Mouse (Mus musculus) lung, adult 2 months (tissue): ENCODE results near the gene Arhgef12. TPM values are rescaled to one million over a fixed set of nuclear protein-coding genes. Genes with fewer than 3 reads are reported as not detected.
A peak's percentile ranks its signal among the peaks of the same experiment; 100 is the strongest.

Experiments used
- DNase-seq: peaks from one replicate; pipeline ENCODE4 v3.0.0; 2022
- H3K4me1 ChIP-seq: fragments of 200-500 bp; 2 replicates; pipeline ENCODE4 v1.6.1; 2011; ENCODE audit warnings: low read length; ENCODE audit not compliant: control insufficient read depth, insufficient read depth
- H3K4me3 ChIP-seq: fragments of 200-500 bp; replicated peaks from 2 replicates; pipeline ENCODE3; 2011; ENCODE audit warnings: low read depth, mild to moderate bottlenecking, control low read depth, low read length; ENCODE audit errors: extremely low read depth
- CTCF ChIP-seq: fragments of 200-500 bp; IDR thresholded peaks from 2 replicates; pipeline ENCODE4 v1.5.1; 2011; ENCODE audit warnings: mild to moderate bottlenecking, low read length, control low read depth; ENCODE audit not compliant: insufficient read depth
- POLR2A ChIP-seq: fragments of 200-500 bp; IDR thresholded peaks from 2 replicates; pipeline ENCODE4 v1.6.1; 2011; ENCODE audit warnings: low read depth, mild to moderate bottlenecking, control low read depth, low read length, borderline replicate concordance; ENCODE audit errors: extremely low read depth
- WGBS: fragments of 180-500 bp; shearing (Covaris S2); methylation state at CpG from one replicate; pipeline ENCODE4 v1.1.7; 2018; 5-methylcytosine and 5-hydroxymethylcytosine counted together
- polyA plus RNA-seq: library from polyadenylated mRNA; depleted of rRNA; stranded (reverse); fragments of >200 nt; gene quantifications from 2 replicates; pipeline ENCODE4 v1.2.3, GENCODE M21; 2012

Arhgef12 gene
- polyA plus RNA-seq, 1 experiment, result 62.4 TPM

GRCm38 (mm10) chr9:43103675-43104299 is 3.3 kb downstream of the Arhgef12 start:
- no peak for DNase-seq
- H3K4me1 ChIP-seq, result peaks cover 9% of the 10 kb centered on the region
- TF ChIP-seq CTCF, result no peak
- no peak for TF ChIP-seq POLR2A
- 14% methylated on average over 4 of the region's 4 CpGs for WGBS
- peak overlapping the region; percentile 62 for H3K4me3 ChIP-seq

- TF ChIP-seq POLR2A, result no peak
- TF ChIP-seq CTCF, result no peak
- 63% methylated on average over 2 of the region's 2 CpGs for WGBS
- Histone ChIP-seq H3K4me3 (peak overlapping the region; percentile 18), H3K4me1 (peaks cover 9% of the 10 kb centered on the region)
- no peak for DNase-seq
Measured at GRCm38 (mm10) chr9:43102931-43103330, 4.1 kb downstream of the Arhgef12 start.

- peaks cover 9% of the 10 kb centered on the region for H3K4me1 ChIP-seq
- H3K4me3 ChIP-seq, result peak overlapping the region; percentile 45
- DNase-seq, result no peak
- TF ChIP-seq CTCF, result no peak
- TF ChIP-seq POLR2A, result no peak
- 23% methylated on average over 8 of the region's 8 CpGs for WGBS
Measured at GRCm38 (mm10) chr9:43101936-43102595, 5.0 kb downstream of the Arhgef12 start.

GRCm38 (mm10) chr9:43098922-43099321 is 8.1 kb downstream of the Arhgef12 start:
- DNase-seq, result no peak
- Histone ChIP-seq H3K4me3 (no peak overlapping the region), H3K4me1 (peaks cover 27% of the 10 kb centered on the region)
- no peak for TF ChIP-seq POLR2A
- TF ChIP-seq CTCF, result no peak
- WGBS, result 34% methylated on average over 4 of the region's 4 CpGs

GRCm38 (mm10) chr9:43097801-43098557 is 9.1 kb downstream of the Arhgef12 start:
- TF ChIP-seq CTCF, result no peak
- TF ChIP-seq POLR2A, result no peak
- DNase-seq, result no peak
- H3K4me3 ChIP-seq, result no peak overlapping the region
- H3K4me1 ChIP-seq, result peaks cover 23% of the 10 kb centered on the region
- WGBS, result 58% methylated on average over 3 of the region's 3 CpGs

- no peak for TF ChIP-seq POLR2A
- TF ChIP-seq CTCF, result no peak
- no peak overlapping the region for H3K4me3 ChIP-seq
- peaks cover 24% of the 10 kb centered on the region for H3K4me1 ChIP-seq
- DNase-seq, result no peak
Measured at GRCm38 (mm10) chr9:43096337-43096736, 10.7 kb downstream of the Arhgef12 start.

- H3K4me1 ChIP-seq, result peaks cover 23% of the 10 kb centered on the region
- 73% methylated on average over 4 of the region's 4 CpGs for WGBS
- H3K4me3 ChIP-seq, result no peak overlapping the region
- no peak for TF ChIP-seq CTCF
- no peak for TF ChIP-seq POLR2A
- no peak for DNase-seq
Measured at GRCm38 (mm10) chr9:43094828-43095227, 12.2 kb downstream of the Arhgef12 start.

GRCm38 (mm10) chr9:43093803-43094202 is 13.2 kb downstream of the Arhgef12 start:
- 48% methylated on average over 3 of the region's 3 CpGs for WGBS
- Histone ChIP-seq H3K4me3 (no peak overlapping the region), H3K4me1 (peaks cover 22% of the 10 kb centered on the region)
- DNase-seq, result no peak
- no peak for TF ChIP-seq POLR2A
- no peak for TF ChIP-seq CTCF

- no peak overlapping the region for H3K4me3 ChIP-seq
- DNase-seq, result no peak
- 49% methylated on average over 1 of the region's 1 CpGs for WGBS
- TF ChIP-seq CTCF (no peak), POLR2A (no peak)
- H3K4me1 ChIP-seq, result peaks cover 23% of the 10 kb centered on the region
Measured at GRCm38 (mm10) chr9:43085686-43086285, 21.3 kb downstream of the Arhgef12 start.
